ENCODE assay signal across 8 mouse cellular contexts in the genomic region with DNA sequence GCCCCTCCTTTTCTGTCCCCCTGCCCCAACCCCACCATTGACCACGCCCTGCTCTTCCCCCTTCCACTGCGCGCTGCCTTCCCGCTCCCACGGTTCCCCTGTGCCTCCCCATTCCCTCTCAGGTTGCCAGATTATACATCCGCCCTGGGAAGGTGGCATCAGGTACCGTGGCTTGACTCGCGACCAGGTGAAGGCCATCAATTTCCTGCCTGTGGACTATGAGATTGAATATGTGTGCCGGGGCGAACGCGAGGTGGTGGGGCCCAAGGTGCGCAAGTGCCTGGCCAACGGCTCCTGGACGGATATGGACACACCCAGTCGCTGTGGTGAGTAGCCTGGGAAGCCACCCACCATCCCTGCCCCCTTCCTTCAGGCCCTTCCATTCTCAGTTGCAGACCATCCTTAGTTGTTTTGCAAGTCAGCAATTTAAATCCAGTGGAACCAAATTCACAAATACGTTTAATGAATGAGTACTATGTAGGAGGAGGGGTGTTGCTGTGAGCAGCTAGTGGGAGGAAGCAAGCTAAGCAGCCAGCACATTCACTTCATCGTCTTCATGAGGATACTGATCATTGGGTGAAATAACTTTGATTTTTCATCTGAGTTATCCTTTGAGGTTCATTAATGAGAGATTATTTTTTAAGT. TPM values are rescaled to one million over a fixed set of nuclear protein-coding genes. Genes with fewer than 3 reads are reported as not detected.
DNase-seq lines count a peak whose midpoint lies in the region; ATAC-seq lines count a peak whose summit lies in the region.

No protein-coding gene starts in this region.

- H3K4me3 ChIP-seq in heart, embryonic 12.5 days: peak overlapping the region; percentile 78
- peak overlapping the region; percentile 78 for H3K4me3 ChIP-seq in forebrain, embryonic 11.5 days (ENCODE audit: low read depth, low read length)
- H3K4me3 ChIP-seq in midbrain, embryonic 12.5 days: peak overlapping the region; percentile 86

- peaks cover 10% of the 10 kb centered on the region for H3K27me3 ChIP-seq in heart, embryonic 12.5 days (replicated peaks)
- peaks cover 10% of the 10 kb centered on the region for H3K27me3 ChIP-seq in forebrain, embryonic 11.5 days (ENCODE audit: control insufficient read depth, insufficient read depth, low read length)
- peaks cover 18% of the 10 kb centered on the region for H3K27me3 ChIP-seq in midbrain, embryonic 12.5 days

- H3K4me2 ChIP-seq in heart, embryonic 12.5 days: peak overlapping the region; percentile 100
- peak overlapping the region; percentile 92 for H3K4me2 ChIP-seq in forebrain, embryonic 11.5 days (ENCODE audit: low read depth, low read length, severe bottlenecking)
- H3K4me2 ChIP-seq in midbrain, embryonic 12.5 days (replicated peaks): peak overlapping the region; percentile 94

- no peaks in the 10 kb centered on the region for H3K9me3 ChIP-seq in heart, embryonic 12.5 days (replicated peaks)
- no peaks in the 10 kb centered on the region for H3K9me3 ChIP-seq in forebrain, embryonic 11.5 days (ENCODE audit: control insufficient read depth, low read length)
- no peaks in the 10 kb centered on the region for H3K9me3 ChIP-seq in midbrain, embryonic 12.5 days

- no peak for ATAC-seq in heart, embryonic 12.5 days (ENCODE audit: insufficient number of reproducible peaks, low FRiP score)
- ATAC-seq in forebrain, embryonic 11.5 days (replicated peaks; ENCODE audit: low FRiP score): no peak
- no peak for ATAC-seq in midbrain, embryonic 12.5 days (ENCODE audit: low FRiP score, low read depth)
- ATAC-seq in erythroblast, adult 5-6 weeks (replicated peaks; ENCODE audit: low FRiP score, poor library complexity, severe bottlenecking): no peak

- DNase-seq in heart, adult 18-20 months: no peak
- DNase-seq in ES-CJ7 (ENCODE audit: low read depth, low spot score): peak; percentile 59
- DNase-seq in forebrain, embryonic 11.5 days (ENCODE audit: low spot score): peak; percentile 61
- DNase-seq in ovary, postnatal 10 days (ENCODE audit: low spot score): no peak
- no peak for DNase-seq in gastrocnemius, adult 8-10 months (ENCODE audit: low spot score in 2 of 2)

- 25% methylated on average over 19 of the region's 19 CpGs for WGBS in heart, embryonic 12.5 days
- WGBS in forebrain, embryonic 11.5 days: 17% methylated on average over 19 of the region's 19 CpGs
- WGBS in midbrain, embryonic 12.5 days: 21% methylated on average over 19 of the region's 19 CpGs

- no peak overlapping the region for H3K27ac ChIP-seq in heart, embryonic 12.5 days (ENCODE audit: poor library complexity, severe bottlenecking)
- no peak overlapping the region for H3K27ac ChIP-seq in forebrain, embryonic 11.5 days (ENCODE audit: low read depth, low read length)
- H3K27ac ChIP-seq in midbrain, embryonic 12.5 days (replicated peaks): peak overlapping the region; percentile 94

- H3K36me3 ChIP-seq in heart, embryonic 12.5 days: no peaks in the 10 kb centered on the region
- no peaks in the 10 kb centered on the region for H3K36me3 ChIP-seq in forebrain, embryonic 11.5 days (ENCODE audit: control insufficient read depth, insufficient read depth, low read length)
- no peaks in the 10 kb centered on the region for H3K36me3 ChIP-seq in midbrain, embryonic 12.5 days

- peaks cover 37% of the 10 kb centered on the region for H3K4me1 ChIP-seq in heart, embryonic 12.5 days (replicated peaks)
- H3K4me1 ChIP-seq in forebrain, embryonic 11.5 days (replicated peaks; ENCODE audit: control insufficient read depth, insufficient read depth, low read length): peaks cover 19% of the 10 kb centered on the region
- peaks cover 50% of the 10 kb centered on the region for H3K4me1 ChIP-seq in midbrain, embryonic 12.5 days

- peak overlapping the region; percentile 95; the same call in 1 of the 2 replicates for H3K9ac ChIP-seq in heart, embryonic 12.5 days
- H3K9ac ChIP-seq in forebrain, embryonic 11.5 days (ENCODE audit: low read length): peak overlapping the region; percentile 29
- H3K9ac ChIP-seq in midbrain, embryonic 12.5 days (replicated peaks): peak overlapping the region; percentile 96

RNA-seq across cellular contexts. Expression of gene Gabbr1, which starts 1.7 kb away (rescaled TPM):
- polyA plus RNA-seq in heart, embryonic 12.5 days (2016; fragmentation: Nextera tagmentation; extraction: Ambion mirVana): 8.3 and 8.6 TPM in 2 replicates
- 1 to 10 TPM; 6.0 to 8.2 TPM for total RNA-seq in heart, adult 18-20 months (2021)
- polyA plus RNA-seq in forebrain, embryonic 11.5 days (2014; fragmentation: Nextera tagmentation; extraction: Ambion mirVana): 19.7 and 21.8 TPM in 2 replicates
- polyA plus RNA-seq in midbrain, embryonic 12.5 days (2016; fragmentation: Nextera tagmentation; extraction: Ambion mirVana): 33.4 and 35.9 TPM in 2 replicates
- total RNA-seq in erythroblast, adult 5-6 weeks (2015; ENCODE audit: low replicate concordance): 0.42 and 1.2 TPM in 2 replicates
- total RNA-seq in erythroblast, adult 5-6 weeks (2017; ENCODE audit: low replicate concordance): 0.85 and 1.1 TPM in 2 replicates
- 1 to 10 TPM; 3.1 to 6.8 (median 6.4) TPM for total RNA-seq in gastrocnemius, adult 8-10 months (2022)

RNA-seq across cellular contexts. Expression of gene Mog, which starts 24.3 kb away (rescaled TPM):
- 0.10 TPM in 1 of 2 replicates, not detected in the other for polyA plus RNA-seq in heart, embryonic 12.5 days (2016; fragmentation: Nextera tagmentation; extraction: Ambion mirVana)
- not detected for total RNA-seq in heart, adult 18-20 months (2021)
- 0.39 TPM in 1 of 2 replicates, not detected in the other for polyA plus RNA-seq in forebrain, embryonic 11.5 days (2014; fragmentation: Nextera tagmentation; extraction: Ambion mirVana)
- 0.68 and 0.96 TPM in 2 replicates for polyA plus RNA-seq in midbrain, embryonic 12.5 days (2016; fragmentation: Nextera tagmentation; extraction: Ambion mirVana)
- total RNA-seq in erythroblast, adult 5-6 weeks (2015; ENCODE audit: low replicate concordance): not detected in 2 replicates
- not detected in 2 replicates for total RNA-seq in erythroblast, adult 5-6 weeks (2017; ENCODE audit: low replicate concordance)
- not detected for total RNA-seq in gastrocnemius, adult 8-10 months (2022)

RNA-seq across cellular contexts. Expression of gene Olfr90, which starts 40.8 kb away (rescaled TPM):
- 0.08 TPM in 1 of 2 replicates, not detected in the other for polyA plus RNA-seq in heart, embryonic 12.5 days (2016; fragmentation: Nextera tagmentation; extraction: Ambion mirVana)
- total RNA-seq in heart, adult 18-20 months (2021): not detected
- not detected in 2 replicates for polyA plus RNA-seq in forebrain, embryonic 11.5 days (2014; fragmentation: Nextera tagmentation; extraction: Ambion mirVana)
- polyA plus RNA-seq in midbrain, embryonic 12.5 days (2016; fragmentation: Nextera tagmentation; extraction: Ambion mirVana): 0.14 TPM in 1 of 2 replicates, not detected in the other
- total RNA-seq in erythroblast, adult 5-6 weeks (2015; ENCODE audit: low replicate concordance): not detected in 2 replicates
- total RNA-seq in erythroblast, adult 5-6 weeks (2017; ENCODE audit: low replicate concordance): not detected in 2 replicates
- not detected for total RNA-seq in gastrocnemius, adult 8-10 months (2022)

RNA-seq across cellular contexts. Expression of gene Zfp57, which starts 46.5 kb away (rescaled TPM):
- polyA plus RNA-seq in heart, embryonic 12.5 days (2016; fragmentation: Nextera tagmentation; extraction: Ambion mirVana): 60.0 and 64.4 TPM in 2 replicates
- total RNA-seq in heart, adult 18-20 months (2021): 1 to 10 TPM; 1.7 to 2.0 TPM
- 130 and 142 TPM in 2 replicates for polyA plus RNA-seq in forebrain, embryonic 11.5 days (2014; fragmentation: Nextera tagmentation; extraction: Ambion mirVana)
- 175 and 190 TPM in 2 replicates for polyA plus RNA-seq in midbrain, embryonic 12.5 days (2016; fragmentation: Nextera tagmentation; extraction: Ambion mirVana)
- not detected in 2 replicates for total RNA-seq in erythroblast, adult 5-6 weeks (2015; ENCODE audit: low replicate concordance)
- total RNA-seq in erythroblast, adult 5-6 weeks (2017; ENCODE audit: low replicate concordance): not detected in 2 replicates
- total RNA-seq in gastrocnemius, adult 8-10 months (2022): under 1 TPM in 3 of 4 experiments, not detected in 1; 0.12 to 0.38 (median 0.27) TPM

RNA-seq across cellular contexts. Expression of gene Olfr91, which starts 50.6 kb away (rescaled TPM):
- polyA plus RNA-seq in heart, embryonic 12.5 days (2016; fragmentation: Nextera tagmentation; extraction: Ambion mirVana): 0.05 TPM in 1 of 2 replicates, not detected in the other
- total RNA-seq in heart, adult 18-20 months (2021): not detected
- polyA plus RNA-seq in forebrain, embryonic 11.5 days (2014; fragmentation: Nextera tagmentation; extraction: Ambion mirVana): 0.13 TPM in 2 replicates
- not detected in 2 replicates for polyA plus RNA-seq in midbrain, embryonic 12.5 days (2016; fragmentation: Nextera tagmentation; extraction: Ambion mirVana)
- total RNA-seq in erythroblast, adult 5-6 weeks (2015; ENCODE audit: low replicate concordance): not detected in 2 replicates
- not detected in 2 replicates for total RNA-seq in erythroblast, adult 5-6 weeks (2017; ENCODE audit: low replicate concordance)
- total RNA-seq in gastrocnemius, adult 8-10 months (2022): not detected

Comparison
In these comparisons a context has a peak if more than half of its experiments do, and no peak if none do; other contexts are left out.
1. H3K9ac ChIP-seq: peak in every context shown above with its lines; median percentile 96 in midbrain, embryonic 12.5 days; 95 in heart, embryonic 12.5 days; 29 in forebrain, embryonic 11.5 days.
2. DNase-seq: peak in ES-CJ7 (single experiment) and forebrain, embryonic 11.5 days (single experiment); none in heart, adult 18-20 months (0 of 2), ovary, postnatal 10 days (single experiment) and gastrocnemius, adult 8-10 months (0 of 2).
3. Peak in every context shown above with its lines, with median percentiles within 50 percentile points of each other: H3K4me2 ChIP-seq and H3K4me3 ChIP-seq.